ENCODE assay signal across 12 mouse cellular contexts in the genomic region with DNA sequence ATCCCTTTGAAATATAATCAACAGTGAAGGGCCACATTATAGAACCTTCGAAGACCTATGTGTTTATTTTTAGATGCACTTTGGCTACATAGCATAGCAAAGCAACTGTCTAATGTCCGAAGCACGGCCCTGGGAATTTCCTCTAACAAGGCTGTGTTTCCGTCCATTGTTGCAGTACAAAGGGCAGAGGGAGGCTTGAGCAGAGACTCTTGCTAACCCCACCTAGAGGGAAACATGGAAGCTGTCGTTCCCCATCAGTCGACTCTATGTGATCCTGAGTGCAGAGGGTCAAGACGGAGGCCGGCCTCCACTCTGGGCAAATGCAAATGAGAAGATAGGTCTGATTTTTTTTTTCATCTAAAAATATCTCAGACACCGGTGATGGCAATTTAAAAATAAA. TPM values are rescaled to one million over a fixed set of nuclear protein-coding genes. Genes with fewer than 3 reads are reported as not detected.
DNase-seq lines count a peak whose midpoint lies in the region; ATAC-seq and TF ChIP-seq lines count a peak whose summit lies in the region.
"Had no signal": no experiment of that assay in that cellular context is flagged by ENCODE, and none has a peak within 500 bp of the region (broad histone marks: within the 10 kb centered on the region; RNA-seq: fewer than 3 reads in every experiment).

No protein-coding gene starts in this region.

- DNase-seq in adrenal gland, adult (ENCODE audit: inconsistent age in 2 of 2, low spot score in 1 of 2): peak; percentile 37 to 60
- no peak for DNase-seq in adrenal gland, adult 18-20 months (ENCODE audit: low spot score in 2 of 2)
- DNase-seq in left cerebral cortex, adult 2 months (ENCODE audit: extremely low spot score in 1 of 2, low spot score in 2 of 2): no peak
- DNase-seq in left cerebral cortex, adult 11 months (ENCODE audit: low spot score): no peak
- peak; percentile 59 for DNase-seq in kidney, postnatal 10 days
- DNase-seq in skeletal muscle tissue, adult 2 months (ENCODE audit: low read depth, low spot score): peak; percentile 25
- DNase-seq in testis, postnatal 10 days (ENCODE audit: low spot score): no peak

- ATAC-seq in megakaryocyte progenitor cell, adult 5-6 weeks (replicated peaks; ENCODE audit: poor library complexity): no peak
- ATAC-seq: forebrain, embryonic 13.5 days had no signal

- intact Hi-C loops in left cerebral cortex, adult 2 months (cut with DNase I): no loop called here

- peak overlapping the region; percentile 67 for H3K27ac ChIP-seq in left cerebral cortex, adult 2 months
- H3K27ac ChIP-seq: forebrain, embryonic 13.5 days; hindbrain, embryonic 14.5 days; liver, embryonic 14.5 days had no signal

- no peak; the same call in 1 of the 2 replicates for TF ChIP-seq CTCF in left cerebral cortex, adult 2 months (IDR thresholded peaks at IDR 0.05)

- H3K4me3 ChIP-seq in left cerebral cortex, adult 2 months: no peak overlapping the region
- H3K4me3 ChIP-seq: forebrain, embryonic 13.5 days had no signal

RNA-seq across cellular contexts. Expression of gene Adgrf5, which starts 6.2 kb away (rescaled TPM):
- total RNA-seq in adrenal gland, adult 18-20 months (2021): 10 to 100 TPM; 74.1 to 80.3 TPM
- 10 to 100 TPM; 32.5 to 35.0 TPM for total RNA-seq in left cerebral cortex, adult 2 months (2021)
- 0.05 TPM in 1 of 2 replicates, not detected in the other for total RNA-seq in megakaryocyte progenitor cell, adult 5-6 weeks (2015)
- total RNA-seq in megakaryocyte progenitor cell, adult 5-6 weeks (2017): not detected in 2 replicates
- total RNA-seq: common myeloid progenitor, adult 5-6 weeks had no signal

Comparison
In these comparisons a context has a peak if more than half of its experiments do, and no peak if none do; other contexts are left out.
1. DNase-seq: peak in adrenal gland, adult (2 of 2), kidney, postnatal 10 days (single experiment) and skeletal muscle tissue, adult 2 months (single experiment); none in adrenal gland, adult 18-20 months (0 of 2), left cerebral cortex, adult 2 months (0 of 2), left cerebral cortex, adult 11 months (single experiment) and testis, postnatal 10 days (single experiment).
2. RNA of gene Adgrf5, which starts 6.2 kb away (total RNA-seq): 74.1 to 80.3 TPM in adrenal gland, adult 18-20 months and 32.5 to 35.0 TPM in left cerebral cortex, adult 2 months; 0.05 TPM in megakaryocyte progenitor cell, adult 5-6 weeks; every median in the first group is over 10 times any median in the second.